In the genomic region with DNA sequence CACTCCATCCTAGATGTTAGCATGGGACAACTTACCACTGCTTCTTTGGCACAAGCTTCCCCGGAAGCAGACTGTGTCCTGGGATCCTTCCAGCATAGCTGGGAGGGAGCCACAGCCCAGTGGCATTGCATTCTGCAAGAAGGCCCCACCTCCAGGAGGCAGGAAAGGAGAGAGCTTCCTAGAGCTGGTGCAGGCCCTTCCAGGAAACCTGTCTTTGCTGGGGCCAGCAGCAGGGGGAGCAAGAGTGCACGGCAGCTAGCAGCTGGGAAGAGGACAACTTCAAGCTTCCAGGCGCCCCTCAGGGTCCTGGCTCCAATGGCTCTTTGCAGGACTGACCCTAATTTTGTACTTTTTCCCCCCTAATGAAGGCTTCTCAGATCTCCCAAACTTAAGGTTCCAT, we compare ENCODE assay signal across 9 mouse cellular contexts.
A peak's percentile ranks its signal among the peaks of the same experiment; 100 is the strongest.
DNase-seq lines count a peak whose midpoint lies in the region; ATAC-seq and TF ChIP-seq lines count a peak whose summit lies in the region.
"Had no signal": no experiment of that assay in that cellular context is flagged by ENCODE, and none has a peak within 500 bp of the region (broad histone marks: within the 10 kb centered on the region; RNA-seq: fewer than 3 reads in every experiment).

No protein-coding gene starts in this region.

- TF ChIP-seq CTCF in intestine, postnatal 0 days (IDR thresholded peaks at IDR 0.05; ENCODE audit: low read depth), result peak; percentile 63

- no peak overlapping the region for H3K9ac ChIP-seq in intestine, postnatal 0 days (ENCODE audit: low read depth, low read length)
- H3K9ac ChIP-seq in intestine, embryonic 15.5 days, result no peak overlapping the region

- no peak overlapping the region for H3K27ac ChIP-seq in intestine, postnatal 0 days (ENCODE audit: low read depth, low read length)
- no peak overlapping the region for H3K27ac ChIP-seq in intestine, embryonic 15.5 days

- no peaks in the 10 kb centered on the region for H3K4me1 ChIP-seq in intestine, postnatal 0 days (replicated peaks; ENCODE audit: control insufficient read depth, insufficient read depth, low read length)
- H3K4me1 ChIP-seq in intestine, embryonic 15.5 days (replicated peaks), result no peaks in the 10 kb centered on the region

- no peak overlapping the region for H3K4me2 ChIP-seq in intestine, postnatal 0 days (replicated peaks; ENCODE audit: low read depth)
- no peak overlapping the region for H3K4me2 ChIP-seq in intestine, embryonic 15.5 days (replicated peaks)

- no peaks in the 10 kb centered on the region for H3K9me3 ChIP-seq in intestine, postnatal 0 days (ENCODE audit: control insufficient read depth)
- H3K9me3 ChIP-seq in intestine, embryonic 15.5 days, result no peaks in the 10 kb centered on the region

- H3K4me3 ChIP-seq in intestine, postnatal 0 days (ENCODE audit: low read depth, low read length), result no peak overlapping the region
- no peak overlapping the region for H3K4me3 ChIP-seq in intestine, embryonic 15.5 days (replicated peaks)
- H3K4me3 ChIP-seq: erythroblast, embryonic 14.5 days had no signal

- no peaks in the 10 kb centered on the region for H3K36me3 ChIP-seq in intestine, postnatal 0 days (ENCODE audit: control insufficient read depth, insufficient read depth)
- no peaks in the 10 kb centered on the region for H3K36me3 ChIP-seq in intestine, embryonic 15.5 days

- H3K27me3 ChIP-seq in intestine, postnatal 0 days (replicated peaks; ENCODE audit: control insufficient read depth, insufficient read depth, low read length), result no peaks in the 10 kb centered on the region
- H3K27me3 ChIP-seq in intestine, embryonic 15.5 days (replicated peaks), result no peaks in the 10 kb centered on the region

- peak; percentile 11 for DNase-seq in adrenal gland, adult 2 months
- DNase-seq in adrenal gland, postnatal 4 days (ENCODE audit: low spot score in 2 of 2), result no peak
- peak; percentile 40 for DNase-seq in NIH3T3 (ENCODE audit: low read depth)
- peak; percentile 0 for DNase-seq in induced T-regulatory cell, adult 2 months (ENCODE audit: low read depth)
- DNase-seq in lung, postnatal 4 days, result peak; percentile 46 to 48
- DNase-seq in urinary bladder, adult 18-20 months (ENCODE audit: low spot score in 2 of 2), result no peak

- 26% methylated on average over 3 of the region's 3 CpGs for WGBS in intestine, postnatal 0 days
- WGBS in intestine, embryonic 15.5 days, result 31% methylated on average over 3 of the region's 3 CpGs

- ATAC-seq in intestine, postnatal 0 days, result no peak
- ATAC-seq in intestine, embryonic 15.5 days, result no peak

Comparison
In these comparisons a context has a peak if more than half of its experiments do, and no peak if none do; other contexts are left out.
1. DNase-seq: peak in adrenal gland, adult 2 months (single experiment), NIH3T3 (single experiment), induced T-regulatory cell, adult 2 months (single experiment) and lung, postnatal 4 days (2 of 2); none in adrenal gland, postnatal 4 days (0 of 2) and urinary bladder, adult 18-20 months (0 of 2).